Mouse (Mus musculus): ENCODE measurements at regions not wholly inside any gene's neighbourhood (a gene's known extent, or its start where the extent isn't known, plus 50 kb on each side); places are given as distances from the start of the nearest gene placed in this dataset.

DNA sequence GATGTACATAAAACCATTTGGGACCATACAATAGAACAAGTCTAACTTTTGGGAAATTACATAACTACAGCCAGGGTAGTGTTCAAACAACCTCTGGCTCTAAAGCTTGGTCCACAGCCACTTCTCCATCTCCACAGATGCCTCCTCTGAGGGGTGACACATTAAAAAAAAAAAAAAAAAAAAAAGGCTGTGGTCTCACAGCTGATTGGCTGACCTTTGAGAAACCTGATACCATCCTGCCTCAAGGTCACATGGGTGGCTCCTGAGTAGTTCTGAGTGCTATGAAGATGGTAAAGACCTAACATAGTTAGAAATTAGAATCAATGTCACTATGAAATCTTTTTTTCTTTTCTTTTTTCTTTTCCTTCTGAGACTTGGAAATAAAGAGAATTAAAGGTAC, 102.4 kb downstream of the Tmem182 start:
- no peak for DNase-seq (ENCODE audit: low spot score)
- intact Hi-C loops (cut with DNase I), result no loop called here

DNA sequence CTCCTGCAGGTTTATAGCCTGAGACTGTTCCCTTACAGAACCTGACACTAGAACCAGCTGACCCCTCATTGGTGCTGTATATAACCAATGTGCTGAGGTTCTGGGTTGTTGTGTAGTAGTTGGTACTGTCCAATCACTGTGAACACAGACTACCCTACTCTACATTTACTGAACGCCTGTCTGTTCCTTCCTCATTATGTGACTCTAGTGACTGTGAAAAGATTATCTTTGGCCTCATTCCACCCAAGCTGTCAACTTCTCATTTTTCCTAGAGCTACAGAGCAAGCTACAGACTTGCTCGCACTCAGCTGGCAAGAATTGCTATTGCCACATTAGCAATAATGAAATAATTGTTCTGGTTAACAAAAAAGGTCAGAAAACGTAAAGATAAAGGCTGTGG, 108.2 kb downstream of the Tmem182 start:
- intact Hi-C loops (cut with DNase I), result no loop called here
- DNase-seq (ENCODE audit: low spot score), result no peak

DNA sequence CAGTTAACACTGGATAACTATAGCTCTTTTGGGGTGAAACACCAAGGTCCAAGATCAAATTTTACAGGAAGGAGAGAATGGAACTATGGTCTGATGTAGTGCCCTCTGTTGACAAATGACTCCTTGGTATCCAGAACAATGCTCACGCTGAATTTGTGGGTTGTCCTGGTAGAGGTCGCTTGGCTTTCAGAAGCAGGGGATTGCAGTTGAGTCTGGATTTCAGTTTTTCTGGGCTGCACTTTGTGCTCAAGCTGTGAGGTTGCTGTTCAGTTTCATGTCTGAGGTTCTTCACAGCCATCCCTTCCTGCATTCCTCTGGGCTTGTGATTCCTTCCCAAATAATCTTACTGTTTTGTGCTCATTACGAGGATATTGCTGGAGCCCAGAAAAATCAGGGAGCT, 118.9 kb downstream of the Tmem182 start:
- DNase-seq (ENCODE audit: low spot score), result no peak
- intact Hi-C loops (cut with DNase I), result no loop called here

GRCm38 (mm10) chr1:40924780-40925179, 119.4 kb downstream of the Tmem182 start:
- intact Hi-C loops (cut with DNase I), result no loop called here
- no peak for DNase-seq (ENCODE audit: low spot score)

GRCm38 (mm10) chr1:40931374-40931773, 126.0 kb downstream of the Tmem182 start:
- DNase-seq (ENCODE audit: low spot score), result no peak

GRCm38 (mm10) chr1:40936729-40937128, 131.3 kb downstream of the Tmem182 start:
- intact Hi-C loops (cut with DNase I), result no loop called here
- DNase-seq (ENCODE audit: low spot score), result no peak

More at GRCm38 (mm10) chr1:40931374-40931773, 126.0 kb downstream of the Tmem182 start:
- intact Hi-C loops (cut with DNase I), result no loop called here

- intact Hi-C loops (cut with DNase I), result no loop called here
- no peak for DNase-seq (ENCODE audit: low spot score)
Observed at GRCm38 (mm10) chr1:40942751-40943150, 137.3 kb downstream of the Tmem182 start.

DNA sequence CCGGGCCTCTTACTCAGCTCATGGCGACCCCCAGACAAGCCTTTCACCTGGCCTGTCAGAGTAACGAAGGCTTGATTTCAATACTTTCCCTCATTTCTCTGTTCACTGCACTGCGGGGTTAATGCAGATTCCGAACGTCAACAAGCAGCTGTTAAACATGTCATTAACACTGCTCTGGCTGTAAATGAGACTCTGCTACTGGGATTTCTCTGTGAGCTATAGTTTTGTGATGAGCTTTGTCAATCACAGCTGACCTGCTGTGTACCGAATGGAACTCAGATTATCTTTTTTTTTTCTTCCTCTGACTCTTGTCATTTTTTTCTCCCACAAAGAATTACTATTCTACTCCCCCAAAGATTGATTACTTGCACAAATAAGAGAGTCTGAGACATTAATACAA, 137.8 kb downstream of the Tmem182 start:
- DNase-seq (ENCODE audit: low spot score), result no peak
- intact Hi-C loops (cut with DNase I), result no loop called here

GRCm38 (mm10) chr1:40950641-40951040, 145.2 kb downstream of the Tmem182 start:
- no peak for DNase-seq (ENCODE audit: low spot score)
- intact Hi-C loops (cut with DNase I), result no loop called here

DNA sequence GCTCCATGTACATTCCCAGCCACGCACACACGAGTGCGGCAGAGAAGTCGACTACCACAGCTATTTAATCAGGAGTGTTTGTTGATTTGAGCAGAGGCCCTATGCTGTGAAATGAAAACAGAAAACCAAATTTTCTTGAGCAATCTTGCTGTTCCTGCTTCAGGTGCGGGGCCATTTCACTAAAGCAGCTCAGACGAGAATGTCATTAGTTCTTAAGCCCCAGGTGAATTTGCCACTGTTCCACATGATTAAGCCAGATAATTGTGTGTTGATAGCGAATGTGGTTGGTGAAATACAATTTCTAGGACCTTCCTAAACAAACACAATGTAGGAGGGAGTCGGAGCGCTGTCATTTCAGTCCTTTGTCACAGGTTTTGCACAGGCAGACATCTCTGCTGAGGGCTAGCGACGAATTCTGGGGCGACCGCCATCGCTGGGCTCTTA, 149.3 kb downstream of the Tmem182 start:
- DNase-seq (ENCODE audit: low spot score), result no peak
- intact Hi-C loops (cut with DNase I), result no loop called here

DNA sequence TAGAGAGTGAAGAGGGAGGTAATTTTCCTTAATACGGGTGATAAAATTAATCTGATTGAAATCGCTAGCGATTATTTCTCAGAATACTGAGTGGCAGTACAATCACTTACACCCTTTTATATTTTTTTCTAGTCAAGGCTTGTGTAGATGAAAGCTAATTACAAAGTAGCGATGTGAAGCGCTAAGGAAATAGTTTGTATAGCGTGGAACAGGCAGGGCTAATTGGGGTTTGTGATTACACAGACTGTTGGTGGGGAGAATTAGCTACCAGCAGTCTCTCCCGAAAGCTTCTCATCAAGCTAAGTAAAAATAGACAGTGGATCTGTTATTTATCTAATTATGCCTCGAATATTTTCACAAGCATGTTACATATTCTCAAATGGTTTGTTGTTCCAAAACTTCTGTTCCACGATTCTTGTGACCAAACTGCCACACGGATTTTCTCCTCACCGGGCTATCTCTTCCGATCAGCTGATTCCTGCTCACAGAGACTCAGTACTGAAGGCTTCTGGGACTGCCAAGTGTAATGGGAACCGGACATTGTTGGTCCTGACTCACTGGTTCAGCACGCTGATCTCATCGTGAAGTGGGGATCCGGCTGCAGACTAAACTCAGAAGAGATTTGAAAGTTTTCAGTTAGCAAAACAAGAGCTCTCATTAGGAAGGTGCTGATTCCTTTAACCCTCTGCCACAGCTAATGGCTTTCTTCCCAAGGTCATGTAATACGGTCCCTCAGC, 162.5 kb downstream of the Tmem182 start:
- DNase-seq (ENCODE audit: low spot score), result no peak
- intact Hi-C loops (cut with DNase I), result no loop called here

- intact Hi-C loops (cut with DNase I), result no loop called here
- DNase-seq (ENCODE audit: low spot score), result no peak
Observed at GRCm38 (mm10) chr1:40983762-40984161, 178.4 kb downstream of the Tmem182 start.

DNA sequence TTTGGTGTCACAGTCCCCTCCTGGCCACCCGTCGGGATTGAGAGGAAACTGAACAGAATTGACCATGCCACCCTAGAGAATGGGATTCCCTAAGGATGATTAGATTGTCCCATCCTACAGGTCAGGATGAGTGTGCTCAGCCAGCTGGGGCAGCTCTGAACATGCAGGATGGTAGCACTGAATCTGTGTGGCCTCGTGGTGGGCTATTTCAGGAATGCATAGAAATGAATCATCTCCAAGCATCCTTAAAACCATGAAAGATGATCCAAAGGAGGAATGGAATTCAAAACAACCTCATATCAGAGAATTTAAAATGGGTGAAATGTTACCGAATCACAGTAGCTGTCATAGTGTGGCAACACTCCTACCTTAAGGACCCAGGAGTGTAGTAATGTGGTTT, 187.9 kb downstream of the Tmem182 start:
- intact Hi-C loops (cut with DNase I), result no loop called here
- no peak for DNase-seq (ENCODE audit: low spot score)

DNA sequence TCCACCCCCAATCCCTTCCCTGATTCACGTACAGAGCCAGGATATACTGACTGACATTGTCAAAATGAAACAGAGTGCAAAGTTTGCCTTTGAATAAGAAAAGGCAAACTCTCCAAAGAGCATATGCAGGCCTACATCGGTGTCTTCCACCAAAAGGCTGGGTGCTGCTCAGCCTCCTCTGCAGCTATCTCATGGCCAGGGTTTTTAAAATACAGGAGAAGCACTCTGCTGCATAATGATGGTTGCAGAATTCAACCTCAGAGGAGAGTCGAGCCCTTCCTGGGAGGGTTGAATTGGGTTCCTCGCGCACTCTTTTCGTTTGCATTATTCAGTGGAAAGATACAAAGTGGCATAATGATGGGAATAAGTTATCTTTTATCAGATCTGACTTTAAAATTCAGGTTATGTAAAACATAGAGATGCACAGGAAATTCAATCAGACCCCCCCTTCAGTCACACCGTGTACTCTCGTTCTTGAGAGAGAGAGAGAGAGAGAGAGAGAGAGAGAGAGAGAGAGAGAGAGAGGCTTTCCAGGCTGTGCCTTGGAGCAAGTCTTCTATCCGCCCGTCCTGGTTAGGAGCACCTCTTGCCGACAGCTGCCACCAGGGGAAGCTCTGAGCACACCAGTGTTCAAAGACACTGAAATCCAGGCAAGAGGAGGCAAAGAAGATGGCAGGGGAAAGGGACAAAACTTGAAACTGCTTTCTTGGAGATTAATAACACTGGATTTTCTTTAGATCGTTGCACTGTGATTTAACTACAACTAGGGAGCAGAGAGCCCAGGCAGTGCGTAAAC, 196.0 kb downstream of the Tmem182 start:
- no peak for DNase-seq (ENCODE audit: low spot score)
- intact Hi-C loops (cut with DNase I), result no loop called here

DNA sequence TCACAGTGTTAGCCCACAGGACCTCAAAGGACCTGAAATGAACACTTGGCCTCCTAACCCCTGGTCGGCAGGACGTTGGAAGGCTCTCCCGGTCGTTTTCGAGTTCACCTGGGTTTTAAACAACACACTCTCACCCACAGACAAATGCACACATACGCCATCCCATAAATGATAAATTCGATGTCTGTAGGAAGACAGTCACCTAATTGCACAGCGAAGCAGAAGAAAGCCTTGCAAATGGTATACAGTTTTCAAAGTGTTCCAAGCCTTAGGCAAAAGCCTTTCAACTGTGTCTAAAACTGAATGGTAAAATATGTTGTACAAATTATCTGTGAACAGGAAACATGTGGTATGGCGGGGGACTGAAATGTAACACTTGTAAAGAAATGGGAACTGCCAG, 196.6 kb downstream of the Tmem182 start:
- intact Hi-C loops (cut with DNase I), result no loop called here

GRCm38 (mm10) chr1:41026943-41027342, 221.5 kb downstream of the Tmem182 start:
- DNase-seq (ENCODE audit: low spot score), result no peak
- intact Hi-C loops (cut with DNase I), result no loop called here

More for the DNA sequence above, 196.6 kb downstream of the Tmem182 start:
- DNase-seq (ENCODE audit: low spot score), result no peak

DNA sequence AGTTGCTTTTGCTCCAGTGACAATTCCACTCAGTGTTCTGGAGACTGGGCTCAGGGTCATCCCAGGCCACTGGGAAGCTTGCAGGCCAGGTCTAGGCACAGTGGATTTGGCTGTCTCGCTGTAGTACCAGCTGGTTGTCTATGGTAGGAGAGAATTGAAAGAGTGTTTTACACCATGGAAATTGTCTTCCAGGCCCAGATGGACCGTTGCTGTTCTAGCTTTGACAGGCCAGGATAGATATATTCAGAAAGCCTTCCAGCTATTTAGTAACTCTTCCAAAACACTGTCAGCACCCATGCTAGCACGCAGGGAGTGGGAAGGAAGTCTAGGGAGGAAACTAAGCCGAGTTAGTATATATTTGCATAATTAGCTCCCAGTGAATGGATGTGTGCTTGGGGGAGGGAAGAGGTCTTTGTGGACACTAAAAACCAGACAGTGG, 222.2 kb downstream of the Tmem182 start:
- intact Hi-C loops (cut with DNase I), result no loop called here
- DNase-seq (ENCODE audit: low spot score), result peak; percentile 36

DNA sequence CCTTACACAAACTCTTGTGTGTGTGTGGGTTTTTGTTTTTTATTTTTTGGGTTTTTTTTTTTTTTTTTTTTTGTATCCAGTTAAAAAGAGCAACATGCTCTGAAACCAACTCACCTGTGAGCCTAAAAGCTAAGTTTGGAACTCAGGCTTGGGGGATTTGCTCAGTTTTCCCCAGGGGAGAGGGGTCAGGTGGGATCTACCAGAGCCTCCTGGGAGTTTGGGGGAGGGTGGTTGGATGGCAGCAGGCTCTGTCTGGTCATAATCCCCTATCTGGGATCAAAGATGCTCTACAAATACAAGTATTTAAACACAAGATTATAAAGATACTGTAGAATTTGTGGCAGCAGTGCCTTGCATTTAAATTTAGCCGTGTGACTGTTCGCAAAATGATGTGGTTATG, 222.6 kb downstream of the Tmem182 start:
- no peak for DNase-seq (ENCODE audit: low spot score)
- intact Hi-C loops (cut with DNase I), result no loop called here

- intact Hi-C loops (cut with DNase I), result no loop called here
- DNase-seq (ENCODE audit: low spot score), result no peak
Observed at GRCm38 (mm10) chr1:41035085-41035880, 229.9 kb downstream of the Tmem182 start.

DNA sequence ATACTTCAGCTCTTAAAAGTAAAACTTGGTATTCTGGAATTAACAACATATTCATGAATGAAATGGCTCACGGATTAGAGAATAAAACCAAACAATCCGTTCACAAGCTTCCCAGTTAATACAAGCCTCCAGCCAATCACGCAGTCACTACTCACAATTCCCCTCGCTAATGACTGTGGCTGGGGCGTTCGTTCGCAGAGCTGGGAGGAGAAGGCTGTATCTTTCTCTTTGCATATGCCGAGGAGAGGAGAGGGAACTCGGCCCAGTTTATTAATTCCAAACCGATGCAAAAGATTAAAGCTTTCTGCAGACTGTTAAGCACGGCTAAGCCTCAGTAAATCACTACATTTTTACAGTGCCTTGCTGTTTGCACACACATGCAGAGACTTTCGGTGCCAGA, 231.5 kb downstream of the Tmem182 start:
- intact Hi-C loops (cut with DNase I), result no loop called here
- no peak for DNase-seq (ENCODE audit: low spot score)

All from heart, postnatal 25 days (tissue).